Mouse (Mus musculus) megakaryocyte, embryonic 14.5 days (primary cell): ENCODE measurements around the gene Gm17402.

ENCODE experiments used
- FLI1 ChIP-seq: IDR thresholded peaks from 2 replicates; pipeline ENCODE4 v1.6.1; 2012; ENCODE audit warnings: low read length, inconsistent platforms, mixed read lengths
- GATA1 ChIP-seq: IDR thresholded peaks from 3 replicates; pipeline ENCODE4 v1.6.1; 2012; ENCODE audit warnings: mixed read lengths, low read length, inconsistent platforms, borderline replicate concordance

GRCm38 (mm10) chr3:67352763-67353149 is 22.2 kb downstream of the Gm17402 start:
- TF ChIP-seq GATA1 (no peak), FLI1 (no peak)
